Mouse (Mus musculus): Measurements from ENCODE around the gene Rtn4r.

Gene Rtn4r

DNA sequence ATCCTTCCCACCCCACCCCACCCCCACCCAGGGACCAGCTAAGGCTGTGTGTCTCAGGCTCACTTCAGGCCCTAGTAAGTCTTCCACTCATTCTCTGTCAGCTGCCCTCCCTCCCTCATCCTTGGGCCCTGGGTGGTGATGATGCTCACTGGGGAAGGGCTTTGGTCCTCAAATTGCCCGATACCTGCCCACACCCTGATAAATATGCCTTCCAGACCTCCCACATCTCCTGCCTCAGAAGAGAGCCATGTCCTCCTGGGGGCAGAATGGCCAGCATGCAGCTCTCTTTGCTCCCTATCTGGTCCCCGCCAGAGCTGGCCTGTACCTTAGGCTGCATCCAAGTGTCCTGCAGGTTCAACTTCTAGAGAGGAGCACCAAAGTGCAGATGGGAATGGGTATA, 2.3 kb upstream of the Rtn4r start:
- DNase-seq = no peak

DNA sequence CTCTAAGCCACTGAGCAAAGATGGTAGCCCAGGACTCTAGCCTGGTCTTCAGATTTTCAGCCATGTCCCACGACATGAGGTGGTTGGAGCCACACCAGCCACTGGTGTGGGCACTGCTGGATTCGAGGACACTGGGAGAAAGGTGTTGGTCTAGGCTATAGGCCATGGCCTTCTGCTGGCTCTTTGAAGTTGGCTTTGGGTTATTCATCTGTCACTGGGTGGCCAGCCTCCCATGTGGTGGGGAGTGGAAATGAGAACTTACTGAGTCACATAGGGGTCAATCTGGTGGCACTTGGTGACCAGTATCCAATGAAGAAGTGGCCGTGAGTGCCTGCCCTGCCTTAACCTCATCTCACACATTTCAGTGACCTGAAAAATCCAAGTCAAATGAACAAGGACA, 1.2 kb upstream of the Rtn4r start:
- DNase-seq = no peak

DNA sequence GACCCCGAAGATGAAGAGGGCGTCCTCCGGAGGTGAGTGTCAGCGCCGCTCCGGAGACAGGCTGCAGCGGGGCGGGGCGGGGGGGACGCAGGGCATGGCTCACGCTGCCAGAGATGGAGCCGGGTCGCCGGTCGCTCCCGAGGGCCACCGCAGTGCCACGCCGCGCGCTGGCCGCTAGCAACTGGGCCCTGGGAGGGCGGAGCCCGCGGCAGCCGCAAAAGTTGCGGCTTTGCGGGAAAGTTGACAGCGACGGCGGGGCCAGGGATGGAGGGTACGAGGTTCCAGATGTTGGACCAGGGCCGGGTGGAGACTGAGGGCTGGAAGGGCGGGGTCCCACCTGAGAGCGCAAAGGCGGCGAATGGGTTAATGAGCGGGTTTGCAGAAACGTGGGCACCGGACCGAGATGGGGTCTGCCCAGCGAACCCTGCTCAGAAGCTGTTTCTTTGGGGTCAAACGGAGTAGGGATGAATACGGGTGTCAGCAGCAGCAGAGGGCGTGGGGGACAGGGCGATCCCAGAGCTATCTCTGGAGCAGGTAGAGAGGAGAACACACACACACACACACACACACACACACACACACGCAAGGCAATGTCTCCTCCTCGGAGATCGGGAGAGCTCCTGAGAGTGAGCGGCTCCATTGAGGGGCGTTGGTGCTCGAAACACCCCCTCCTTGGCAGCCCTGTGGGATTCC, 575 bp downstream of the Rtn4r start:
- peak; percentile 55 for DNase-seq

DNA sequence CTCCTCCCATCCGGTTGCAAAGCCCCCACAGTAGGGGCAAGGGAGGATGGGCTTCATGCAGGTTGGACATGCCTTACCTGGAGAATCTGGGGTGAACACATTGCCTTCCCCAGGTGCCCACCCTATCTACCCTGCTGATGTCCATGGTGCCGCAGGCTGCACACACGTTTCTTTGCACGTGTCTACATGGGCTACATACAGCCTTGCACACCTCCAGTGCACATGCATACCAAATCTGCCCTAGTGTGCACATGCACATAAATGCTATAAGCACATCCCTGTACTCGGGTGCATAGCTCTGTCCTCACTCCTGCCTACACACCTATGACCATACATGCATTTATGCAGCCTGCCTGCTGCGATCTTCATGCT, 1.1 kb downstream of the Rtn4r start:
- DNase-seq = no peak

DNA sequence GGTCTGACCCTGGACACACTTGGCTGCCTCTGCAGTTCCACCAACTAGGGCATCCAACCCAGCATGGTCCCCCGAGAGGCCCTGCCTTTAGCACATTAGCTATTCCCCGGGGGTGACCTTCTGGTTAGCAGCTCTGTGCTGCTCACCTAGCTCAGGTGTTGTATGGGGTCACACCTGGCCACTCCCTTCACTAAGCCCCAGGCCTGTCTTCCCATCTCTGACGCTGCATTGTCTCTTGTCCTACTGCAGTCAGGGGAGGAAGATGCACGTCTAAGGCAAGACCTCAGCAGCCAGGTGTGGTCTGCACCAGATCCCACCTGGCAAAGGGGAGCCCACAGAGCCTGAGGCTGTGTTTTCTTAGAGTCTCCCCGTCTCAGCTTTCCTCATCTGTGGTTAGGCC, 2.0 kb downstream of the Rtn4r start:
- DNase-seq = no peak

DNA sequence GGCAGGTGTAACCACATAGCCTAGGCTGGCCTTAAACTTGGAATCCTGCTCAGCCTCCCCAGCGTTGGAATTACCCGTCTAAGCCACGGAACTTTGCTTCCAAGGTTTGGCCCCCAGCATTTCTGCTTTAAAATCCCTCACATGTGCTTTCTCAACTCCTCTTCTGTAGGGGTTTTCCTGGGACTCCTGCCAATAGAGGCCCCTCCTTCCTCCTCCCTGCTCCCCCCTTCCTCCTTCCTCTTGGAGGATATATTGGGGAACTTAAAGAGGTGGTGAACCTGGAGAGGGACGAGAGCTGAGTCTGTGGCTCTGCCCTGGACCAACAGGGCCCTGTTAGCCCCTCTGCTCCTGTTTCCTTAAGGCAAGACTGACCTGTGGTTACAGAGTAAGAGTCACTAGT, 2.8 kb downstream of the Rtn4r start:
- no peak for DNase-seq

DNA sequence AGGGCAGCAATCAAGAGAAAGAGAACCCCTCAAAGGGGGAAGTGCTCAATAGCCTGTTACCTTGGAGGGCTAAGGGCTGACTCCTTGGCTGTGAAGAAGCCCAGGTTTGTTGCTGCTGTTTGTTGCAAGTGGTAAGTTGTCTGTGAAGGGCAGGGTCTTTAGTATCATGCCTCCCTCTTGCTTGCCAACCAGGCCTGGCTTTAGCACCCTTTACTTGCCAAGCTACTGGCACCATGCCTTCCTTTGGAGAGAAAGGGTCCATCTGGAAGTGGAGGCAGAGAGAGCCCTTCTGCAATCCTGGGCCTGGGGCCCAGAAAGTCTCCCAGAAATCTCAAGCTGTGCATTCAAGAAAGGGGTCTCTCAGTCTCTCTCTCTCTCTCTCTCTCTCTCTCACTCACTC, 3.3 kb downstream of the Rtn4r start:
- DNase-seq = no peak

DNA sequence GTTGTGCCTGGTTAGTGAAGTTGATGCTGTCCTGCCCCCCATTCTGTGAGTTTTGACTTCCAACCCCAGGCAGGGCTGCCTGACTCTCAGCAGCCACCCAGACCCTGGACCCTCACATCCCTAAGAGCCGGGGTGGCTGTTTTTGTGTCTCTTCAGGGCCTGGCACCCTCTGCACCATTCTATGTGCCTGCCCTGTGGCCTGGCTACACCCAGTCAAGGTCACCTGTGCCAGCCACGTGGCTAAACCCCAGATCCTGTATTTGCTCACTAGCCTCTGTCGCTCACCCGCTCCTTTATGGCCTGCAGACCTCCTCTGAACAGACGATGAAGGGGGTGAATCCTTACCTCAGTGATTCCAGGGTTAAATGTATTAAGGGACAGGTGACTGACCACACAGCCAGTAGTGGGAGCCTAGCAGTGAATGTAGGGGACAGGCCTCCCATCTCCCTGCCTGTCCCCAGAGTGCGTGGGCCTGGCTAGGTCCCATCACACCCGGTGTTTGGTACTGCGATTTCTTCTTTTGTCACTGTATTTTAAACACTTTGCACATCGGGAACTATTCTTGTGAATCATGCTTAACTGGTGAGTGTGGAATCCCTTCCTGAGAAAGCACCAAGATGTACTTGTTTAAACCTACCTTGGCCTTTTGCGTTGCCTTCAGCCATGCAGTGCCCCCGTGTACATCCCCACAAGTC, 4.0 kb downstream of the Rtn4r start:
- DNase-seq = no peak

- no peak for DNase-seq
Observed at GRCm38 (mm10) chr16:18132026-18132425, 4.6 kb downstream of the Rtn4r start.

- no peak for DNase-seq
Observed at GRCm38 (mm10) chr16:18132575-18132974, 5.1 kb downstream of the Rtn4r start.

GRCm38 (mm10) chr16:18133133-18133920, 5.9 kb downstream of the Rtn4r start:
- DNase-seq = no peak

DNA sequence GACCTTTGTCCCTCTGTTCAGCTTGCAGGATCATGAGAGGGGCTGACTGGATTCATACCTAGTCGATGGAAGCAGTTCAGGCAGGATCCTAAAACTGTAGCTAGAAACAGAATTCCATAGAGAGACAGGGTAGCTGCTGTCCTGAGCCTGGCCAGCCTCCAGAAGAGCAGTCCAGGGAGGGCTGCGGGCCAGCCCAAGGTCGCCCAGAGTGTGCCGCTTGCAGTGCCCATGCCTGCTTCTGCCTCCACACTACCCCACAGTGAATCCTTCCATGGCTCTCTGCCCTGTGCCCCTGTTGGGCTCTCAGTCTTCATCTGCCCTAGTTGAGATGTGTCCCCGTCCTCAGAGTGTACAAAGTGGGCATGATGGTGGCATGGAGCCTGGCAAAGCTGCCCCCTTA, 7.8 kb downstream of the Rtn4r start:
- no peak for DNase-seq

- no peak for DNase-seq
Observed at GRCm38 (mm10) chr16:18136015-18136414, 8.6 kb downstream of the Rtn4r start.

GRCm38 (mm10) chr16:18144201-18144600, 16.8 kb downstream of the Rtn4r start:
- peak; percentile 75 for DNase-seq

DNA sequence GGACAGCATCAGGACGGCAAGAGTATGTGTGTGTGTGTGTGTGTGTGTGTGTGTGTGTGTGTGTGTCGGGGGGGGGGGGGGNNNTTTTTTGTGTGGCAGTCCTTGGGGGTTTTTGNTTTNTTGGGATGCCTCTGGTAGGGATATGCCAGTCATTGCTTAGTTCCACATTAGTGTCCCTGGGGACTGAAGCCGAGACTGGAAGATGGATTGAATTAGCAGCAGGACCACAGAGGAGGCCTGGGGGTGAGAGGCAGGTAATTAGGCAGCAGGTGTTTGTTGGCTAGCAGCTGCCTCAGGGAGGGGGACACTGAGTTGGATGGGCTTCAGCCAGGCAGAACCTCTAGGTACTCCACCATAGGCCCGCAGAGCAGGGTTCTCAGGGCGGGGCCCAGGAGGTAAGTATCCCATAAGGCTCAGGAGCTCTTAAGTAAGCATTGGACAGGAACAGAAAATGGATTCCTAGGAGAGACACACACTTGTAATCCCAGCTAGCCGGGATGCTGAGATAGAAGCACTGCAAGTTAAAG, 18.0 kb downstream of the Rtn4r start:
- DNase-seq = no peak

DNA sequence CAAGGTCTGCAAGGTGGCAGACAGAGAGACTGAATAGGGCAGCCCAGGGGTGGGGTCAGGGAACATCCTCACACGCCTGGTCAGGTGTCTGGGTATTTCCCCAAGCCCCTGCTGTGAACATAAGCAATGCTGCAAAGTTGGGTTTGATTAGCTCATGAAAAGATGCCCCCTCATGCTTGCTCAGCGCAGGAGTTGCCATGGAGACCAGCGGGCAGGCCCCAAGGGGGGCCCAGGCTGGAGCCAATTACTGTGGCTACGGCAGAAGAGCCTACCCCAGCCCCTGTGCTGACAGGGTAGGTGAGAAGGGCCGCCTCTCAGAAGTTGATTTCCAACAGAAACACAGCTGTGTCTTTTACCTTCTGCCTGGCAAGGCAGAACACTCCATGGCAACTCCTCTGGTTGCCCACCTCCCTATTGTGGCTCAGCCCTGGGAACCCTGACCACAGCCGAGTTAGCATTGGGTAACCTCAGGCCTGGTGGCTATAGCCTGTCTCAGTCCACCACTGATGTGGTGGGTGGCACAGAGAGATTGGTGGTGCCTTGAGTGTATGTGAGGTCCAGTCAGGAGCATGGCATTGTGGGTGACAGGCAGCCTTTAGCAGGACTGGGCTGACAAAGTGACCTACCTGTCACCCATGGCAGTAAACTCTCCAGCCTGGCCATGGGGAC, 20.9 kb downstream of the Rtn4r start:
- DNase-seq = peak; percentile 49

DNA sequence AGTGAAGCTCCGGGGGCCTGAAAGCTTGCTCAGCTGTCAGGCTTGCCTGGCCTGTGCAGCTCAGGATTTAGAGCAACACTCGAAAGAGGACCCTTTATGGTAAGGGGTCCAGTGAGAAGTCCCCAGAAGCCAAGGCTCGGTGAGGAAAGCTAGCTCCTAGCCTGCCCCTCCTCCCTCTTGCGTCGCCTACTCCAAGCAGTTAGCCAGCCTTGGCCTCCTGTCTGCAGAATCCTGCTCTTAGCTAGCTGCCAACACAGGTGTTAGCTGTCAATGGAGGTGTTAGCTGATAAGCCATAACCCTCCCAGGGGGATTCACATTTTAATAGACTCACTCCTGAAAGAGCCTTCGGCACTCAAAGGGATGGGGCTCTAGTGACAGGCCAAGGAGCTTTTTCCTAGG, 21.8 kb downstream of the Rtn4r start:
- DNase-seq = no peak

GRCm38 (mm10) chr16:18152189-18152588, 24.7 kb downstream of the Rtn4r start:
- DNase-seq = no peak

DNA sequence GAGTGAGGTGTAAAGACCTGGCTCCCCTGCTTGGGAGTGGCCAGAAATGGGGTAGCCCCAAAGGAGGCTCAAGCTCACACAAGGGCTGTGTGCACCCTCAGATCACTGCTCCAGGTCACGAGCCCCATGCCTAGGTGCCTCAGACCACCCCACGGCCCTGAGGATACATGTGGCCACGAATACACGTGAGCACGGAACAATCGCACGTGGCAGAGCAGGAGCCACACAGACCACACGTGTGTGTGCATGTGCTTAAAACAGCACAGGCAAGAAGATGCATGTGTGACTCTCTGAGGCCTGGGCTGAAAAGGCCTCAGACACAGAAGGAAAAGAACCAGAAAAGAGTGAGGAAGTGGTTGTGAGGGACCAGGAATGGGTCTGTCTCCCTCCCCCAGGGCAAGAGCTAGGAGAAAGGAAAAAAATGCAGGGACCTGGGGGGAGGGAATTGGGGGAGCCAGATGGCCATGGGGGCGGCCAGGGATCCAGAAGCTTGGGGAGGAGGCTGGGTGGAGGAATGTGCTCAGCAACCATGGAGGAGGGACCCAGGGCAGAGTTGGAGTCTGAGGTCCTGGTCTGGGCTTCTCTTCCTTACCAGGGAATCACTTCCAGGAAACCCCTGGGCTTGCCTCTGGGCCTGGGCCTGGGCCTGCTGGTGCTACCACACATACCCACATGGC, 25.5 kb downstream of the Rtn4r start:
- DNase-seq = no peak

- no peak for DNase-seq
Observed at GRCm38 (mm10) chr16:18154521-18155171, 27.2 kb downstream of the Rtn4r start.

DNA sequence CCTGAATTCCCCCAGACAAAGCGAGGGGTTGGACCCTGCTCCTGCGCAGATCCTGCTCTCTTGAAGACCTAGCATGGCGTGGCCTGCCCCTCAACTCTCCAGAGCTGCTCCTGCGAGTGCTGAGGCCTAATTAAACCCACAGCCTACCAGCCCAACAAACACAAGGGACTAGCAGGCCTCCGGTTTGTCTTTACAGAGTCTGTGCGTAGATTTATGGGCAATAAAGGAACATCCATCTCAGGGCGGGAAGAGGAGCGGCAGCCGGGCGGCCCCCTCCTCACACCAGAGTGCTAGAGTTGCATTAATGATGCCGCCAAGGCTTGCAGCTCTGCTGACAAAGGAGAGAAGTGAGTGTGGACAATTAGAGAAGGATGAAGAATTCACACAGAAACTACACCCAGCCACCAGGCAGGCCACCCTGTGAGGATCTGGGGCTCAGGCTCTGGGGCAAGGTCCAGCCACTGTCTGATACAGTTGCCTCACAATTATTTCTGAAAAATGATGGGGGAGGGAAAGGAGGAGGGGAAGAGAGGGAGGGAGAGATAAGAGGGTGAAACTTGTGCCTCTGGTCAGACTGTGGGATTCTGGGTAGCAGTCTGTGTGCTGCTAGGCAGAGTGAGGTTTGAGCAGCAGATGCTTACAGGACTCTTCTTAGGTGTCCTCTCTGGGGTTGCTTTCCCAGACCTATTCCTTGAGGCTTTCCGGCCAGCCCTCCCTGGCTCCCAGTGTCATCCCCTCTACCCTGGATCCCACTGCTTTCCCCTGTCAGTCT, 29.3 kb downstream of the Rtn4r start:
- no peak for DNase-seq
